Mouse (Mus musculus) urinary bladder, postnatal 25 days (tissue): Measurements from ENCODE around the gene Gm28048.

Source experiments
- DNase-seq: peaks from one replicate; pipeline ENCODE4 v3.0.0; 2022; ENCODE audit warnings: low spot score

The Gm28048 gene

DNA sequence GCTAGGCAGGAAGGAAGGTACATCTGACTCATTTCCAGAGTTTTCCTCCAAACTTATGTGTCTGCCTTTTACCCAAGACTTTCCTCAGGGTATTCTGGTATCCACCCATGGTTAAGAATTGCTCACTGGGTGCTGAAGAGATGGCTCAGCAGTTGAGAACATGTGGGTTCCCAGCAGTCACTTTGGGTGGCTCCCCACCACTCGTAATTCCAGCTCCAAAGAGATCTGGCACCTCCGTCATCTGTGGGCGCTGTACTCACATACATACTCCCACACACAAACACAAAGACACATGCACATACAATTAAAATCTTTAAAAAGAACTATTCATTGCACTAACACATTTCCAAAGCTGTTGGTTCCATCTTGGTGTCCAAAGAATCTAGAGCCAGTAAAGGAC is 92.7 kb downstream of the Gm28048 start:
- no peak for DNase-seq

DNA sequence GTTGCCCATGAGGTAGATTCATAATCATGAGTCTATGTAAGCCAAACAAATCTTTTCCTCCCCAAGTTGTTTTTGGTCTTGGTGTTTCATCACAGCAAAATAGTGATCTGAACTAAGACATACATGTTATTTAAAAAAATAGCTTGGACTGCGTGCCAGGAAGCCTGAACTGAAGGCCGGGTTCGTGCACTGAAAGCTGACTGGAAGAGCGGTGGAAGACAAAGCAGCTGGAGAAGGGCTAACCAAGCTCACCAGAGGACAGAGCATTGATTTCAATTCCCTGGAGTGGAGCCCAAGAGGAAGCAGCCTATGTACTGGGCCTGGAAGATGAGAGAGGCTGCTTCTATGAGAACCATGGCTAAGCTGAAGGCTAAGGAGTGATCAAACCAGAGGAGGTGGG is 94.9 kb downstream of the Gm28048 start:
- no peak for DNase-seq

DNA sequence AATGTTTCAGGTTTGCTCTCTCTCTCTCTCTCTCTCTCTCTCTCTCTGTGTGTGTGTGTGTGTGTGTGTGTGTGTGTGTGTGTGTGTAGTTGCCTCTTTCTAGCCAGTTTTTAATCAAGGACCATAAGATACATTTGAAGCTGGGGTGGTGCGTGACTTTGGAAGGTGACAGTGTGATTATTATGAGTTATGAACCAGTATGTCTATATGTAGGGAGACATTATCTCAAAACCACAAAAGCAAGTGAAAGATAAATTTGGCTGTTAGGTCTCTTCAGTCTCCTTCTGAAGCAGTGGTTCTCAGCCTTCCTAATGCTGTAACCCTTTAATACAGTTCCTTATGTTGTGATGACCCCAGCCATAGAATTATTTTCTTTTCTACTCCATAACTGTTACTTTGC is 96.5 kb downstream of the Gm28048 start:
- DNase-seq, result no peak

DNA sequence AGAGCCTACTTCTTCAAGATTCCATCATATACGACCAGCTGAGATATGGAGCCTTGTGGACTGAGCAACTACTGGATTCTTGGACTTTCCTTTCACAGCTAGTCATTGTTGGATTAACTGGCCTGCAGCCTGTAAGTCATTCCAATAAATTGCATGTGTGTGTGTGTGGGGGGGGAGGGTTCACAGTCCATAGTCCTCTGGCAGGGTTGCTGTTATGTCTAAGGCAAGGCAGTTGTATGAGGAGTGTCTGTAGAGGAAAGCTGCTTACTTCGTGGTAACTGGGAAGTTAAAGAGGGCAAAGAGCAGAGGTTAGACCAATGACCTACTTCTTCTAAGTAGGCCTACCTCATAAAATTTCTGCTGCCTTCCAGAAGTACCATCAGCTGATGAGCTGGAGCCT is 98.2 kb downstream of the Gm28048 start:
- DNase-seq, result no peak

DNA sequence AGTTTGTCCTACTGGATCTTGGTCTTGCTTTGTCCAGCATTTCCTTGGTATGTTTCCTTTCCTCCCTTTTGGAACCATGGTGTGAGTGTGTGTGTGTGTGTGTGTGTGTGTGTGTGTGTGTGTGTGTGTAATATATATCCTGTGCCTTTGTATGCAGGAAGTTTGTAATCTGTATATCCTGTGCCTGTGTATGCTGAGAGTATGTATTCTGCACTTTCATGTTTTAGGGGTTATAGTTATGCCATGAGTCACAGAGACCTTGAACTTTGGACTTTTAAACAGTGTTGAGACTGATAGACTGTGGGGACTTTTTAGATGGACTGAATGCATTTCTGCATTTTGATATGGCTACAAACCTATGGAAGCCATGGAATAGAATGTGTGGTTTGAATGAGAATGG is 99.0 kb downstream of the Gm28048 start:
- no peak for DNase-seq

DNA sequence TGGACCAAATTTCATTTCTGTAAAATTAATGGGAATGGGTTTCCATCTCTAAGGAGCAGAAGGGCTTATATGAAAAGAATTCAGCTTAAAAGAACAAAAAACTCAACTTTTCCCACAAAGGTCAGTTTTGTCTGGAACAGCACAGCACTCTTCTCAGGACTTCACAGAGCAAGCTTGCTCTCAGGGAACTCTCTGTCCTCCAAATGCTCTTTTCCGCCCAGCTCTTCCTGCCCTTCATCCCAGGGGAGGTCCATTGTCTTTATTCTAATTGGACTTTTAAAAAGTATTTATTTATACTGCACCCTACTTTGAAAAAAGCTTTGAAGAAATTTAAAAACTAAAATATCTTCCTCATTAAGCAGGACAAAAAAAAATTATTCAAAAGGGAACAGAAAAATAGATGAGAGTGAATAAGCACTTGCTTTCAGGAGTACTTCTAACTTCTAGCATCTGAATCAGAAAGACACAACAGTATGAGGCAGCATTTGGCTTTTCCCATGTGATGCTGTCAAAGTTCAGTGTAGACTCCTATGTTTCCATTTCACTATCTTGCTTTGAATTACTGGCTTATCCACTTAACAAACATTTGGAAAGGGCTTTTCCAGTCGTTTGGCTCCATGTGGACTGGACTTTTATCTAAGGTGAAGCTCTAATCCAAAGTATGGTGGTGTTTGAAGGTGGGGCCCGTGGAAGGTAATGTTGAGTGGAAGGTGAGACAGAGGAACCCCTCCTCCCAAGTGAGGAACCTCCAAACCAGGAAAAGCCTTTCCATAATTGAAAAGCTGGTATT is 101.3 kb downstream of the Gm28048 start:
- DNase-seq, result no peak

DNA sequence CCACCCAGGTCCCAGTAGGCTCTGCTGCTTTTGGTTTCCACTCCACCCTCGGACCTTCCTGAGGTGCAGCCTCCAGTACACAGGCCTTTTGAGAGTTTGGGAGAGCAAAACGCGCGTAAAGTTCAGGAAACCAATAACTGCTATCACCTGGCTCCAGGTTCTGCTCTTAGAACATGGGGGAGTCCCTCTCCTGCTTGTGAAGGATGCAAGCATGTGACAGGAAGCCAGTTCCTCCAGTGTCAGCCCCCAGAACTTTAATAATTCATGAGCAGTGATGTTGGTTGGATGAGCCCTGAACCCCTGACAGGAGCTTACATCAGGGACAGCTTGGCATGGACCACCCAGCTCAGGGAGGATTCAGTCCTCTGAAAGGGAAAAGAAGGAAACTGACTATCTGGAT is 102.2 kb downstream of the Gm28048 start:
- DNase-seq, result no peak

DNA sequence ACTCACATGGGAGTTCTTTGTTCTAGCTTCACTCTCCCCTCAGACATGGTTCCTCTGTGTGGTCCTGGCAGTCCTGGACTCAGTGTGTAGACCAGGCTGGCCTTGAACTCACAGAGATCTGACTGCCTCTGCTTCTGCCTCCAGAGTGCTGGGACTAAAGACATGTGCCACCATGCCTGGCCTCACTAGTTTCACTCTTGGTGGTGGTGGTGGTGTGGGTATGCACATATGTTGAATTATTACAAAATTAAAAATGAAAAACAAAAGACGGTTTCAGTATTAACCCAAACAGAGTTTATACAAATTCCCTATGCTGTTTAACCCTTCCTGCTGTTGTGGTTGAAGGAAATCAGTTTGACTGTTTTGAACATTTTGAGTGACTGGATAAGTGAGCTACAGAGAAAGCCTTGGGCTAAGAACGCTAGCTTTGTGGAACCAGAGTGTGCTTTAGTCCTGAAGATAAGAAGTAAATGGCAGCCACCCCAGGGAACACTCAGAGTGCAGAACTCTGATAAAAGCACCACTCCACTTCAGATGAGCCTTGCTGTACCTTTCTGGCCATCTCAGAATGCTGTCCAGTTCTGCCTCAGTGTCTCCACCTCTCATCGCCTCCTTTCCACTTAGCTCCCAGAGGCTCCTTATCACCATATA is 105.1 kb downstream of the Gm28048 start:
- DNase-seq, result no peak

DNA sequence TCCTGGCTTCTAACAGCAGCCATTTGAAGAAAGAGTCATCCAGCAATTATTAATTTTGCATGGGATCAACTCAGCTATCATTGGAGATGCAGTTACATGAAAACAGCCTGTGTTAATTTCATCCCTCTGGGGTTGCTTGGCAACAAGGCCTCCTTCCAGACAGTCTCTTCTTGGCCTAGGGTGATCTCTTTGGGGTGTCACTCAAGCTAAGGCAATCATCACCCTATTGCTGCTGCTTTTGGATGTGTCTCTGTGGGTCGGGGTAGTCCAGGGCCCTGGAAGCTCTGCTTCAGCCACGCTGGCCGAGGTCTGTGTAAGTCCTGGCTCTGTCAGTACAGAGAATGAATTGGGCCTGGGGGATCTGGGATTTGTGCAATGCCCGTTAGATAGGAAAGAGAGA is 106.6 kb downstream of the Gm28048 start:
- DNase-seq, result no peak

DNA sequence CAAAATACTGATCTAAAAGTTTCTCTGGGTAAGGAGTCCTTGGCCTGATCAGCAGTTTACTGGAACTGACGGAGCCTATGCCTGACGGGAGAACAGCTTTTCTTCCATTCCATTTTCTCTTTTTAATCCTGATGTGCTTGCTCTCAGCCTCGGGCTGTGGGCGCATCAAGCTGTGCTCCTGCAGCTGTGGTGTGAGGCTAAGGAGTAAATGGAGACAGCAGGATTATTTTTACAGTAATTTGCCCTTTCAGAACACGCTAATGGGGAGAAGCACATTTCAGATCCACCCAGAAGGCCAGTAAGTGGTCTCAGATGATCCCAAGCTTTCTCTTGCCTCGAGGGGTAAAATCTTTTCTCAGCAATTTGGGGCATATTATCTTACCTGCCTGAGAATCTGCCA is 107.1 kb downstream of the Gm28048 start:
- DNase-seq, result no peak

DNA sequence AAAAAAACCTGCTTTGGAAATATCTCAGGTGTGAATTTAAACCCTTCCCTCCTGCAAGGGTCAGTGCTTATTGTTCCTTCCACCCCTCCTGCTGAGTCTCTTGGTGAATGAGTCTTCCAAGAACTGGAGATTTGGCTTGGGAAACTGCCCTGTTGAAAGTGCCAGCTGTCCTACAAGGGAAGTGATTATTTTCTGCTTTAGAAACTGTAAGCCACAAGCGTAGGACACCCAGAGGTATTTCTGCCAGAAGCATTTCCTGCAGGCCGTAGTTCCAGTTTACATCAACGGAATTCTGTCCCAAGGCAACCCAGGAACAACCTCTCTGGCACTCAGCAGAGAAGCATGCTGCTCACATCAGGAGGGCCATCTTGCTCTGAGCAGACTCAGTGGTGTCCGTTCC is 108.5 kb downstream of the Gm28048 start:
- no peak for DNase-seq

DNA sequence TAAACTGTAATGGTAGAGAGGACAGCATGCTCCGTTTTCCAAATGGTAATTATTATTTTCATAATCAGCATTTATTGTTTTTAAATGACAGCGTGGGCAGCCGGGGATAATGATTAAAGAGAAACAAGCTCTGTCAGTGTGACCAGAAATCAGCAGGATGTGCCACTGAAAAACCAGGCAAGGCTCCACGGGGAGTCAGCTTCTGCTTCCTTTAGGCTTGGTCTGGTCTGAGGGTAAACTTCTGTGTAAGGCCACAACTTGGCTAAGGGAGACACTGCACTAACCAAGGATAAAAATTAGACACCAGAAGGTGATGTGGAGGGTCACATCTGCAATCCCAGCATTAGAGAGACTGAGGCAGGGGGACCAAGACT is 109.6 kb downstream of the Gm28048 start:
- DNase-seq, result no peak

DNA sequence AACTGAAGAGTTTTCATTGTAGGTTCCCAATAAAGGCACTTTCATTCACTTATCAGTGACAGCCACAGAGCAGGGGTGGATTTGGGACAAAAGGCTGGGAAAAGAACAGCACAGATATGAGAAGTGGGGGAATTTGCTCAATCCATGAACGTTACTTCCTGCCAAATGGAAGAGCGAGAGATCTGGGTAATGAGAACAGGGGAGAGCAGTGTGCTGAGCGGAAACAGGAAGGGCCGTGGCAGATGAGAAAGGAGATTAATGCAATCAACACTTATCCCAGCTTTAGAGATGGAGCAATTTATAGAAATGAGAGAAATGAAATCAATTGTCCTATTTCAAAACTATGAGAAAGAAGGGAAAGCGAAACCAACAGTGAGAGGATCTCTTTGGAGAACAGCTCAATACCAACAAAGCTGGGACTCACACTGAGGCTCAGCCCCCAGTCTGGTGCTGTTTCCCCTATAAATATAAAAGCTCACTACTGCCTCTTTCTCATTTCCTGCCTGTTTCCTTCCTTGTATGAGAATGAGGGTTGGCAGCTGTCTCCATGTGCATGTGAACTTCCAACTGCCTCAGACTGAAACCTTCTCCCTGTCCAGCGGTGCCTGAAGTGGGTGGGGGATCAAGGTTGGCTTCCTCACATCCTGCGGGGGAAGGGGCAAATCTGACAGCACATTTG is 110.1 kb downstream of the Gm28048 start:
- no peak for DNase-seq

DNA sequence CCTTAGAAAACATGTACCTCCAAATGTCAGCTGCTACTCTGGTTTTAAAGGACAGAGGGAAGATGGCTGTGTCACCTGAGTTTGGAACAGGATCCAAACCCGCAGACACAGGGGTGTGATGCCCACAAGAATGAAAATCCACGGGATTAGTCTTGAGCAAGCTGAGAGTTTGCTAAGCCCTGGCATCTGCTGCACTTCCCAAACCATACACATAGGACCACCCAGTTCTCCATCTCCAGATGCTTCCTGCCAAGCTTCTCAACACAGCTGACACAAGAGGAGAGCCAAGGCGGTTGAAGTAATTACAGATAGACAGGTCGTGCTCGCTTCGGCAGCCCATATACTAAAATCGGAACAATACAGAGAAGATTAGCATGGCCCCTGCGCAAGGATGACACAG is 113.3 kb downstream of the Gm28048 start:
- no peak for DNase-seq

DNA sequence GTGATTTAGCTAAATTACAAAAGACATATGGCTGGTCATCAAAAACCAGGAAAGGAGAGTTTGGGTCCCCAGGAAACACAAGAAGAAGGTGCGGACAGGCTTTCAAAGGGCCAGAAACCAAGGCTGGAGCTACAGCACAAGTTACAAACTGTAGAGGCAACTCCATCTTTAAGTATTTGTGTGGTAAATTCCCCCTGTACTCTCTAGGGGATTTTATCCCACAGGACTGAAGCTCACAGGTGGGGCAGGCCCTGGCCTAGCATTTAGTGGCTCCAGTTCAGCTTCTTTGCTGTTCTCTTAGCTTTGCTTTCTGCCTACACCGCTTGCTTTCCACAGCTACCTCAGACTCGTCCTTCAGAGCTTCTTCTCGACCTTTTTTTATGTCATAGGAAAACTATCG is 114.2 kb downstream of the Gm28048 start:
- DNase-seq, result no peak

DNA sequence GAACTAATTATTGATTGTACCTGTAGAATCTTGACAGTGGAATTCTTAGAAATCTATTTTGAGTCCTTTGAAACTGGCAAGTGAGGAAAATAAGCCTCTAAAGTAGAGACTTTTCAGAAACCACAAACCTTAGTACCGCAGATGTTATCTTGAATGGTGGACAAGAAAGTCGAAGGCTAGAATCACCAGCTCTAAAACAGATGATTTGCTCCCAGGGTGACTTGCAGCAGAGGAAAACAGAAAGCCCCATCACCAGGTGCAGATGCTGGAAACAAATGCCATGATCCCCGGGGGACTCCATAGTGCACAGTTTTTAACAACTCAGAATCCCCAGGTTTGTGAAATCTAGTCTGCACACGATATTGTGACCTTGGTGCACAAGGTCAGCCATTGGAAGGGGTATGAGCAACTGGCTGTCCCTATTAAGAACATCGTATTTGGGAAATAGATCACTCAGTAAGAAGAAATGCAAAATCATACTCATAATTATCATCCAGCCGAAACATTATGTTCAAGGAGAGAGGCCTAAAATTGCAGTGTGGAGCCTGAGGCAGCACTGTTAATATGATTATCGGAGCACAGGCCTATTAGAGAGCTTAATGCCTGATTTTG is 116.1 kb downstream of the Gm28048 start:
- no peak for DNase-seq

DNA sequence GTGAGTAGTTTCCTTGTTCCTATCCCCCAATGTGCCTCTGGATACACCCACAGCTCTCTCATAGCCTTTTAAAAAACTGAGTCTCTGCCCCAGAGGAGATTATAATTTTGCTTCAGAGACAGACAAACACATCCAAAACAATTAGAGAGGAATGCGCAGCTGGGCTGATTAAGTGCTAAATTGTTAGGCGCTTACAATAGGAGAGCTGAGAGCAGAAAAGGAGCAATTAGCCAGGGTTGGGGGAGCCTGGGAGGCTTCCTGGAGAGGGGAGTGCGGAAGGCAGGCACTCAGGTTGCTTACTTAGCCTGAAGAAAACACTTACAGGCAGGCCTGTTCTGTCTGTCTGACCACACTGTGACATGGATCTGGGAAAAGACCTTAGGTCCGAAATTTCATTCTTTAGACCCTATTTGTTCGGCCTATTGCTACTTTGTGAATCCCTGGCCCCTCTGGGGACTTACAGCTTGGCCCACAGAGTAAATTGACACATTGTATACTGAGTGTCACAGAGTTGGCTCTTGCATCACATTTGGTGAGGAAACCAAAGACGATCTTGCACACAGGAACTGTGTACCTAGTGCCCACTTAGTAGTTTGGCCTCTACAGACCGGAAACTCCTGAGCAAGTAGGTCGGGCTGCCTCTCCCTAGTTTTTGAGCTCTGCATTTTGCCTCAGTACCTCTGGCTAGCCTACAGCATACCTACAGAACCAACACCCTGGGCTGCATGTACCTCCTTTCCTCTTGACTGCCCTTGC is 117.4 kb downstream of the Gm28048 start:
- DNase-seq, result no peak

DNA sequence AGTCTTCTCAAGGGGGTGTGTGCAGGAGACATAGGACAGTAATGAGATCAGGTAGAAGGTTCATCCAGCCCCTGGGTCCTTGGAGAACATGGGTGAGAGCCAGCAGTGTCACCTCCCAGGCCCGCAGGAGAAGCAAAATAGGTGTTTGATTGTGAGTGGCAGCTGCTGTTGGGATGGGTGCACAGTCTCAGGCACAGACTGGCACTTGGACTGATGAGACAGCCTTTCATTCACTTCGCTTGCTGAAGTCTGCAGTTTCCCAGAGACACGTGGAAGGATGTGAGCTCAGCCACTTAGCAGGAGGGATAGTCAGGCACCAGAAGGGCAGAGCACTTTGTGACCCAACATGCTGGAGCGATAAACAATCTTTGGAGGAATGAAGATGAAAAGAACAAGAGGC is 118.3 kb downstream of the Gm28048 start:
- no peak for DNase-seq

DNA sequence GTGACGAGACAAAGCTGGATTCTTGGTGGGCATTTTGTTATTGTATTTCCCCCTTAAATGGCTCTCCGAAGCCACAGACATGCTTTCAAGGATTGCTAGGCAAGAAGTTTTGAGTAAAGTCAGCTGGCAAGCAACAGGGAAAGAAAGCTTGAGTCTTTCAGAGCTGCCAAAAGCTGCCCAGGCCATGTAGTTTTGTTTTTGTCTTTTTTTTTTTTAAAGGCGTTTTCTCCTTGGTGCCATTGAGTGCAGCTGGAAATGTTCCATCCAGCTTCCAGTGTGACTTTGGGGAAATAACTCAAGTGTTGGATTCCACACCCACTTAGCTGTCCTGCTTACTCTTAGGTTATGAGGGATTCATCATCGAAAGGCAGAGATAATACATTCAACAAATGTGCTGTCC is 120.6 kb downstream of the Gm28048 start:
- no peak for DNase-seq

DNA sequence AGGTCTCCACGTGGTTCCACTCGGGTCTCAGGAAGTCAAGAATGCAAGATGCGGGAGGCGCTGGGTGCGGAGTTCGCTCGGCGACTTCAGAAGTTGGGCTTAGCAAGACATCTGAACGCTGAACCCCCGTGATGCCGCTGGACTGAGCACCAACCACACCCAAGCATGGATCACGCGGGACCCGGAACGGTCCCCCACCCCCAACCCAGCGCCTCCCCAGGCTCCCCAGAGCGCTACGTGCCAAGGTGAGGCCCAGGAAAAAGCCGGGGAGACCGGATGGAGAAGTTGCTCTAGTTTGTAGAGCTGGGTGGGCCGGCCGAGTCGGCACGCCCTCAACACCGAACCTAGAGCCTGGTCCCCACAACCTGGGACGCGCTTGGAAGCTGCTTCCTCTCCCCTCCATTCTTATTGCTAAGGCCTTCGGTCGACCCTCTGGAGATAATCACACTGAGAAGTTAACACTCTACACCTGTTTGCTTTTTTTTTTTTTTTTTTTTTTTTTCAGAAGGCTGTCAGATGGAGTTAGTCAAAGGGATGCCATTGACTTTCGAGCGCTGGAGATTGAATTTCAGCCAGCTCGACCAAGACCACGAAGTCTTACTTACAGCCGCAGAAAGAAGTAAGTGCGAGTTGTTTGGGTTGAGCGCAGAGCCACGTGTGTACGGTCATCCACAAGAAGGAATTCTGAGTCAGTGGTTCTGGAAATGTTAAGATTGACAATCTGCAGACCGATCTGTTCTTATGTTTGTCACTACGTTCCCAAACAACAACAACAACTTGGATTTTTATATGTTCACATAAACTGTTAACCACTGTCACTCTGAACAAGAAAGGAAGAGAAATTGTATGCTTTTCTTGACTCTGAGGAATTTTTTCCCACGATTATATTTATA is 121.3 kb downstream of the Gm28048 start, which contains the start of gene B3gnt2:
TSS of gene B3gnt2 (minus strand) at position 627 of the 893 bp plus-strand sequence.
- peak; percentile 61 for DNase-seq
